Mouse (Mus musculus) cerebellum, postnatal 25 days (tissue): ENCODE measurements at regions not wholly inside any gene's neighbourhood (a gene's known extent, or its start where the extent isn't known, plus 50 kb on each side); places are given as distances from the start of the nearest gene placed in this dataset.

Experiments used
- DNase-seq, 2 experiments: peaks; one replicate each; pipeline ENCODE4 v3.0.0; 2021; ENCODE audit warnings: mixed read lengths in 2 of 2

DNA sequence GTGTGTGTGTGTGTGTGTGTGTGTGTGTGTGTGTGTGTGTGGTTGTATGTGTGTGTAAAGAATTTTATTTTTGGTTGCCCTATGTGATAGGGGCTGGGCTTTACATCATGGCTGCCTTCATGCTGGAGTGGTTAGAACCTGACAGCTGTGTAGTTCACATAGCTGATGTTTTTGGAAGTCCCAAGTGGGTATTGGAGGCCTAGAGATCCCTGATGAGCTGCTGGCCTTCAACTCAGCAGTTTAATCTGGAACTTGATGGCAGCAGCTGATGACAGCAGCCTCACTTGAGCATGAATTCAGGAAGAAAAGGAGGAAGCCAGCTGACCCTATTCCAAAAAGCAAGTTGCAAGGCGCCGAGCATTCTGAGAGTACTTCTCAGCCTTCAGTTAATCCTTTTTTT lies 846.6 kb downstream of the Adgrl2 start:
- no peak for DNase-seq

DNA sequence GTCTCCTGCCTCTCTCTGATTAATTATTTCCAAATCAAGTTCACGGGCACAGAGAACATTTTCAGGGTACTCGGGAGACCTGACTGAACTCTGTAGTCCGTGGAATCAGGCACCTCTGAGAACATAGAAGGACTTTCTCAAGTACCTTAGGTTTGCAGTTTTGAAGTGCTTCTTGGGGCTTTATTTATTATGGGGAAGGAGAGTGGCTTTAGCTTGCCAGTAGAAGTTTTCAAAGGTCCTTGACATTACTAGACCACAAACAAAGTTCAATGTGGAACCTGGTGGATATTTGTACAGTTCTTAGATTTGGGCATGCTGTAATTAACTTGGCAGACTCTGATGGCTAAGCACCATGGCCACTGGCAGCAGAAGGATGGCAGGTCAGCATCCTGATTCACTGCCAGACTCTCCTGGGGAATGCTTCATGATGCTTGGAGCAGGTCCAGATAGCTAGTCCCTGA lies 853.5 kb downstream of the Adgrl2 start:
- peak; percentile 72 to 82 for DNase-seq

DNA sequence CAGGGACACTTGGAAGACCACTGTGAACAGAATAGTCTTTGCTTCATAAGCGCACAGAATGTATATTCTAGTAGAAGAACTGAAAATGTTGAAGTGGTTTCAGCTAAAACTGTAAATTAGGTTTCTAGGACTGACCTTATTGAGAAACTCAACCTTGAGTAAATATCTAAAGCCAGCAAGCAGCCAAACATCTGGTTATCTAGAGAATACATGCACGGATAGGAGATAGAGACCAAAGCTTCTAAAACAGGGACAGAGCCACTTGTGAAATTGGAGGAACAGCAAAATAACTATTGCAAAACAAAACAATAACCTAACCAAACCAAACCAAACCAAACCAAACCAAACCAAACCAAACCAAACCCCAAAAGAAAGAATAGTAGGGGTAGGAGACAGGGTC lies 855.7 kb downstream of the Adgrl2 start:
- DNase-seq, result no peak

DNA sequence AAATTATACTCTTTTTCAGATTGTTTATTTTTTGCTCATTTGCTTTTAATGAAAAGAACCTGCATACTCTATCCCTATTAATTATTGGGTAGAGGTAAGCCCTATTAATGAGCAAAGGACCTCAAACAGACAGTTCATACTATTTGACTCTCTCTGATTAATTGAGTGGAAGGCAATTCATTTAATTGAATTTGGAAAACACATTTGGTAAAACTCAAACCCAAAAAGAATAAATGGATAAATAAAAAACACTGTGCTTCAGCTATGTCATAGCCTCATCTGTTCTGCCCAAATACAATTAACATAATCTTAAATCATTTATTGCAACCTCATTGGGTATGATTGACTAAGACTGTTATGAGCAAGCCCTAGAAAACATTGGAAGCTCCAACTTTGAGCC lies 874.8 kb downstream of the Adgrl2 start:
- DNase-seq, result no peak

DNA sequence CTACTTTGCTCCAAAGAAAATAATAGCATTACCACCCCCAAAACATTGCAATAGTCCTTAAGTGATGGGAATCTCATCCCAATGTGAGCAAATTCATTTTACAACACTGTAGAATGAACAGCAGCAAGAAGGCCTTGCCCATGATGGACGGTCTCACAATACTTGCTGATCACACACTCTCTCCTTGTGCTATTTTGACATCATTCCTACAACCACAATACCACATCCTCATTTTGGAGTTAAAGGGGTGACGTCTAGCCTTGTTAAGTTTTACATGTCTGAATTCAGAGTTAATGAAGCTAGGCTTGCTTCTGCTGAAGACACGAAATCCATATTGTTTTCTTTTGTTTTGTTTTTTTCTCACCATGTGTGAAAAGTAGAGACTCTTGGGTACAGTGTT lies 878.2 kb downstream of the Adgrl2 start:
- DNase-seq, result no peak

DNA sequence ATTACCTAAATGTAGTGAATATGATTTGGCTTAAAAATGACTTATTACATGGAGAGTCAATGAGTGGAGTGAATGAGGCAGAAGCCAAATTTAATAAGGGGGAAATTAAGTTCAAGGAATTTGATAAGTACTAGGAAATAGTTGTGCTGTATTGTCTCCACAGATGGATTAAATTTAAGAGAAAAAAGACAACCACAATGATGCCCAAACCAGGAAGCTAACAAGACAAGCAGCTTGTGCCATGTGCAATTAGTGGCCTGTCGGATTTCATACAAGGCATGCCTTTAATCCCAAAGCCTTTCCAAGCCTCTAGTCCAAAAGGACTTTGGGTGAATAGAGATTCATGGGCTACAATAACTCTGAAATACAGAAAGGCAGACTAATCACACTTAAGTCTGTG lies 883.3 kb downstream of the Adgrl2 start:
- DNase-seq, result no peak

DNA sequence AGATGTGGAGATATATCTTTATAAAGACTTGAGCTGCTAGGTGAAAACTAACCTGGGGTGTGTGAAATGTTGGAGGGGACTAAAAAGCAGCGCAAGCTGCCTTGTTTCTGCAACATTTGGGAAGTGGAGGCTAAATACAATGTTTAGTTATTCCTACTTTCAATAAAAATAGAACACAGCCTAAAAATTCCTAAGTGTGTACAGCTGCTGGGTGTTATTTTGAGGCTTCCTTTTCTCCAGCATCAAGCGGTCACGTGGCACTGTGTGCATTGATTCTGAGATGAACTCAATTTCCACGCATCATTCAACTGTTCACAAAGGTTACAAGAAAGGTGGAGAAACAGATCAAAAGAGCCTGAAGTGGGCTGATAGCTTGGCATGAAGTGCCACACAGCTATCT lies 896.4 kb downstream of the Adgrl2 start:
- no peak for DNase-seq

DNA sequence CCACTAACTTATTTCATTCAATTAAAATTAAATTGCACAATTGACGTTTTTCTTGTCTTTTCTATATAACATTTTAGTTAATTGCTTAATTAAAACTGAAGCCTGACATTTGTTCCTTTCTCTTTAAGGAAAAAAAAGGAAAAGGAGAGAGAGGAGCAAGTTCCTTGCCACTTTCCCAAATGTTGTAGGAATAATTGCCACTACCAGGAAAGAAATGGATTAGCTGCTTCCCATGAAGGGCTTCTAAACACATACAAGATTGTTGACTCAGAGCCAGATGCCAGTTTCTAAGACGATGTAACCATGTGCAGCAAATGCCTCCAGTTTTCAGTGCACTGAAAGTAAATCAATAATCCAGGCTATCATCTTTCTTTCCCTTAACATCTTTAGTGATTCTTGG lies 914.5 kb downstream of the Adgrl2 start:
- DNase-seq, result no peak

DNA sequence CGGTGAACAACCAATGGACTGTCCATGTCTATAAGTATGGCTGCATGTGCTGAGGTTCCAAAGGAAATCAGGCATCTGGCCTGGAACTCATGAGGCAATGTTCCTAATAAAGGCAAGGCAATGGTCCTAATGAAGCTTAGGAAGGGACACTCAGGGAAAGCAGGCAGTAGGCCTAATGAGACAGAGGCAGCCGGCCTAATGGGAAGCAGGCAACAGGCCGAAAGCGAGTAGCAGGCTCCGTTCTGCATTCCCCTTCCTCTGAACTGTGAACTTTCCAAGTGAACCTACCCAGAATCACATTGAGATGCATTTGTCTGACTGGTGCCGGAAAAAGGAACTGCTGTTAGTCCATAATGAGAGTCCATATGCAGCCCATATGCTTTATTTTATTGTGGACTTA lies 923.7 kb downstream of the Adgrl2 start:
- DNase-seq, result no peak

DNA sequence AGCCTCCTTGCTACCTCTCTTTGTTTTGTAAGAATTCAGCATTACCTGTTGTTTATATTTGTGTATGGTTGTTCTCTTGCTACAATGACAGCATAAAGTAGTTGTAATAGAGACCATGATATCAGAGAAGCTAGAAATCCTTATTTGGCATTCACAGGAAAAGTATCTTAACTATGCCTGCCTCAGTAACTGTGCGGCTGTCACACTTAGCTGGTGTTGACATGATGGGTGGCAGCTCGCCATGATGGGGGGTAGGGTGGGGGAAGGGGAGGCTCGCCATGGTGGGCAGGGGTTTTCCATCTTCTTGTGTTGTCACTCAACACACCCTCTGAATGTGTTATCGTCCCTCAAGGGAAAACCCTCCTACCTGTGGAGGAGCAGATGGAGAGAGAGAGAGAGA lies 934.3 kb downstream of the Adgrl2 start:
- DNase-seq, result no peak

DNA sequence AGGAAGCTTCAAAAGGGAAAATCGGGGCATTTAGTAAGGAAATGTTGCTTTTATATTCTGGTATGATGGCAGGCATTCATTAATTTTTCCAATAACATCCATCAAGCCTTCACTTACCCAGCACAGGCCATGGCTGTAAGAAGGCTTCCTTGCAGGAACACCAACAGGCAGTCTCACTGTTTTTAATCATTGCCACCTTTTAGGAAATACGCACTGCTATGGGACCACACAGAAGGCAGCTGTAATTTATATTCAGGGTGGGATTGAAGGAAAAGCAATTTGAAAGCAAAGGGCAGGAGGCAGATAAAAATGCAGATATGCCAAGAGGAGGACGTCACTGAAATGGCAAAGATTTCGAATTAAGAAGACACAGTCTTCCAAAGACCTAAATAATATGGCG lies 937.8 kb downstream of the Adgrl2 start:
- no peak for DNase-seq

DNA sequence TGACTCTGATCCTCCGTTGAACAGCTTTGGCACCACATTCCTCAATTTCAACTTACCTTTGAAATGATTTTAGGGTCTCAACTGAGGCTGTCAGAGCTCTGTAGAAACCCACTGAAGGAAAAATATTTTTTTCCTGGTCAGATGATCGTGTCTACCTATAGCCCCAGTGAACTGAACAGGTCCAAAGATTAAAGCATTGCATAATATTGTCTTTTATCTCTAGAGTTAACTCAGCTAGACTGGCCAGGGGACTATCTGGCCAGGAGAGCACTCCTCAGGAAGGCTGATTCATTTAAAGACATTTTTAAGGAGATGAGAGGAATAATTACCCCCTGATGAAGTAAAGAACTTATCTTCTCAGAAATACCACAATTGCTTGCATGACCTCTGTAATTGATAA lies 942.1 kb downstream of the Adgrl2 start:
- DNase-seq, result no peak

DNA sequence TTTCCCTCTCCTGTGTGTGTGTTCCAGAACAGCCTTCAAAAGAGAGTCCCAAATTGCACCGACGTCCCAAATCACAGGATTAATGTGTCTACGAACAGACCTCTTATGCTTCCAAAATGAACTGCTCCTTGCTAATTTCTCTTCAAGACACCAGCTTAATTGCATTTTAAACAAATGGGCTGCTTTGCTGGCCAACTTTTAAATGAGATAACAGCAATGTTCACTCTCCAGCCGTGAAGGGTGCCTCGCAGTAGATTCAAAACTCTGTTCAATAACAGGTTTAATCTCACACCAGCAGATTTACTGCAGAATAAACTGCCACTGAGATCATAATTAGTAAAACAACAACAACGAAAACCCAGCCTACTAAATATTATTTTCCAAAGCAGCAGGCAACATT lies 957.8 kb downstream of the Adgrl2 start:
- no peak for DNase-seq

DNA sequence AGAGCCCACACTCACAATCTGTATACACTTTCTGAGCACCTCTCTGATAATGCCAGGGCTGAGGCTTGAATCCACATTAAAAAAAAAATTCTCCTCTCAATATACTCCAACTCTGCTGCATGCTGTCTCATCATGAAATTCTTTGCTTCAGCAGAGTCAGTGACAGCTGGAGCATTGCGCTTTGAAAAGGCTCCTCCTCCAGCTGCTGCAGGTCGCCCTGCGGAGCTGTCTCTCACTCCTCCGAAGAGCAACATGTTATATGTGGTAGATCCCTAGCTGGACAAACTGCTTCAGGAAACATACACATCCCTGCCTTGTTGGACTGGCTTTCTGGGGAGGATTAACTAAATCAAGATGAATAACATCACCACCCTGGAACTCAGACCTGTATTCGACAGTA lies 984.5 kb downstream of the Adgrl2 start:
- no peak for DNase-seq

DNA sequence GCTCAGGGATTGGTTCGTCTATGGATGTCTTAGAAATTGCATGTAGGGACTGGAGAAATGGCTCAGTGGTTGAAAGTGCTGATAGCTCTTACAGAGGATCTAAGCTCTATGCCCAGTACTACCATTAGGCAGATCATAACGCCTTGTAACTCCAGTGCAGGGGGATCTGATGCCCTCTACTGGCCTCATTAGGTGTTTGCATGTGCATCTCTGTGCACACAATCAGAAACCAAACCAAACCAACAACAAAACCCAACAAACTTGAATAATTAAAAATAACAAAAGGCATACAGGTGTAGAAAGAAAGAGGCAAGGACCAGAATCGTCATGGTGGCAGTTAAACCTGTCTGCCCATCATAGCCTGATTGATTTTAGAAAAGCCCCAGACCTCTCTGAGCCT lies 986.3 kb downstream of the Adgrl2 start:
- DNase-seq, result no peak

DNA sequence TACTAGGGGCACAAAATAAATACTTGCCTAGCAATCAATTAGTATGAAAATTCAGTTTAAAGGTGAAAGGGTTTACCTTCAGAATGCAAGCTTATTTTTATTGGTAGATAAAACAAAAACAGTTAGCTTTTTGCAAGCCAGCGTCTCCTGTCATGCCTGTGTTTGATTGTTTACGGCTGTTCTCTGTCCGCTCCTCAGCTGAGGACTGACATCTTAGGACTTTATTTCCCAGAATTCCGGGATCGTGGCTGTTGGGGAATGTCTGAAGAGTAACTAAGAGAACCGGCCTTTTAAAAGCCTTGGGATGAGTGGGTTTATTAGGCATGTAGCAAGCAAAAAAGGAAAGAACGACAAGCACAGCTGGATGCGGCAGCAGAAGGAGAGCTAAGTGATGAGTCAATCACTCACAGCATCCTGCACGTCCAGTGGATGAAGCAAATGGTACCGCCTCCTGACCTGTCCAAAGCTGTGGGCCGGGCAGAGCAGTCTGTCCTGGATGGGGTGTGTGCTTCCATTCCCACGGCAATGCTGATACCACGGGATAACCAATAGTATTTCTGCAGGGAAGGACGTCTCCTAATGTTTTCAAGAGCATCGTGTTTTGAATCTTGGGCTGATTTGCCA lies 990.9 kb downstream of the Adgrl2 start:
- DNase-seq, result no peak

DNA sequence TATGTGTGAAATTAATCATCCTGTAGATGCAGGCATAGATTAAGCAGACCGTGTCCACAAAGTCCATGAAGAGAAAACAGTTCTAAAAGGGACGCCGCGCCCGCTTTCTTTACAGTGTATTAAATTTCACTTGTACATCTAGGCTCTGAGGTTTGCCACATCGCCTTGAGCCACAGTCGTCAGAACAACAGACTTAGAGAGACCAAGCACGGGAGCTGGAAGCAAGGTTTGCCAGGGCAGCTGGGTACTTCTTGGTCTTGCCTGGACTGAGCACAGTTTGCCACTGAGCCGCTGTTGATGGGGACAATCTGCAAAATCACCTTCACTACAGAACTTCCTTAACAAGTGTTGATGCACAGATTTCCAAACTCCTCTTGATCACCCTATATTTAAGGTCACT lies 998.6 kb downstream of the Adgrl2 start:
- no peak for DNase-seq

DNA sequence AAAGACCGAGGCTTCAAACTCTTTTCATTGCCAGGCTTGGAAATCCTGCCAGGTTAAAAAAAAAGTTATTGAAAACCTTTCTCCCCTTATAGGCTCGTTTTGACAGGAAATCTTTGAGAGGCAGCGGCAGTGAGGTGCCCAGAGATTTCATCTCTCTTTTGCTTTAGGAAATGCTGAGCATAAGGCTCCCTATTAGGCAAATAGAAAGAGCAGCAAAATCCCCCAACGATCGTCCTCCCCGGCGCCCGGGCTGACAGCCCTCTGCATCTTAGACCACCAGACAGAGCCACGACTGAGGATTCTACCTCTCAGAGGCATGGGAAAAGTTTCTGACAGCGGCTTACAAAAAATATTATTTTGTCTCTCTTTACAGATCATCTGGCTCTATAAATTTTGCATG lies 999.5 kb downstream of the Adgrl2 start:
- no peak for DNase-seq

DNA sequence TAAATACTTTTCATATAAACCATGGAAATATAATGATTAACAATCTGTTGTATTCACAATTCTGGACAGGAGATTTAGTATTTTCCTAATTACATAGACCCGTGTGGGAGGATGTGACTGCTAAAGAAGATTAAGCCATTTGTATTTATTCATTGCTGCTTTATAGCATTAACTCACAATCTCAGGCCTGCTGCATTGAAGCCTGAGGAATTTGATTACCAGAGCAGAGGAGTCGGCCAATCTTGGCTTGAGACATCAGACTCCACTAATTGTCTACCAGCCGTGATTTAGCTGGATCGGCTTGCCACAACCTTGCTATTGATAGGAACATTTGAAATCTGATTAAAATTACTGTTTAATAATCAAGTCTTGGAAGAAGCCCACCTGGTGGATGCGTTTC lies 1007.5 kb downstream of the Adgrl2 start:
- no peak for DNase-seq

DNA sequence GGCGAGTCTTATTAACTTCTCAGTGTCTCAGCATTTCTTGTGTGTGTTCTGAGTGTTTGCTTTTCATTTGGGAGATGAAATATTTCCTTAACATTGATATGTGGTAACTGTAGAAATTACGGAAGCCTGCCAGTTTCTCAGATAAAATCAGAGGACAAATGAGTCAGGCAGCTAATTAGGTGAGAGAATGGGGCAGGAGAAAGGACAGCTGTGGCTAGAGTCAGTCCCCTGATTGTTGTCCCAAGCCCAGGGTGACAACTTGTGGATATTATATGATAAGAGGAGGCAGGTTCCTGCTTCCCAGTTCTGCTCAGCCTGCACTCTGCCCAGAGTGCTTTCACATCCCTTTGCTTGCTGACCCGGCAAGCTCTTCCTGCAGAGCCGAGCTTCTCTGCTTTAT lies 1008.7 kb downstream of the Adgrl2 start:
- no peak for DNase-seq

DNA sequence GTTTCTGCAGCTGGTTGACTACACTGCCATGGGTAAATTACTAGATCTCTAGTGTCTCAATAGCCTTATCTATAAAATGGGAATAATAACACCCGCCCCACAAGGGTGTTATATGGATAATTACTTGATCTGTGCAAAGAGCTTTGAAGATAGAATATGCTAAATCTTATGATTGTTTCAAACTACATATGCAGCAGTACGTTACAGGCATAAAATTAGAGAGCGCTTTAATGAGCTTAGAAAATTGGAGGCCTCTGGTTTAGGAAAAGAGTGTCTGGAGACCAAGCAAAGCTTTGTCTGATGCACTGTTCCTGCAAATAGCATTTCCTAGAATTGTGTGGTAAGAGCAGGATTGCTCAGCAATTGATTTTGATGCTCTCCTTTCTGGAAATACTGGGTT lies 1013.8 kb downstream of the Adgrl2 start:
- no peak for DNase-seq

DNA sequence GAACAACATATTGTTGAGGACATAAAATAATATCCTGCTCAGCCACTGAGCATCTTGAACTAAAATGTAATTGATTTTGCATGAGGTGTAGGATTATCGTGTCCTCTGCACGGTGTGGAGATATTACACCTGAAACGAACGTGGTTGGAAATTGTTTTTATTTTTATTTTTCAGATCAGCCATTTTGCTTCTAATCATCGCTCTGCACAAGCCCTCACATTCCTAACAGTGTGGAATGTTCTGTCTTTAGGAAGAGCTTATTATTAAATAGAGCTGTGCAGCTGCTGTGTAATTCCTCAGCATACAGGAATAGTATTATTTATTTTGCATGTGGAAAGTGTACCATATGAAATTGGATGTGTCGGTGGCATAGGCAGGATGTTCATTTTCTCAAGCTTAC lies 1014.3 kb downstream of the Adgrl2 start:
- DNase-seq, result no peak

DNA sequence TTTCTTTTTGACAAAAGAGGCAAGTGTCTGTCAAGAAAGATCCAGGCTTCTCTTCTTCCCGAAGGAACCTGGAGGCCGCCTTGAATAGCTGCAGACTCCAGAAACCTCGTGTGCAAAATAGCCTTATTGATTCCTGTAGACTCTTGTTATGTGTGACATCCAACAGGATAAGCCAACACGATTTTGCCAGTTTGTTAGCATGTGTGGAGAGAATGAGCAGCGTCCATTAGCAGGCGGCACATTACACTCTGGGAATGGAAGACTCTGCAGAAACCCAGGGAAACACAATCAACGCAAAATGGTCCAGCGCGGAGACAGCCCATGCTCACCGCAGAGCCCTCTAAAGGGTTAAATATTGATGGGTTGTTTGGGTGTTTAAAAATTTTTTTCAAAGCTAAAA lies 1014.9 kb downstream of the Adgrl2 start:
- no peak for DNase-seq

DNA sequence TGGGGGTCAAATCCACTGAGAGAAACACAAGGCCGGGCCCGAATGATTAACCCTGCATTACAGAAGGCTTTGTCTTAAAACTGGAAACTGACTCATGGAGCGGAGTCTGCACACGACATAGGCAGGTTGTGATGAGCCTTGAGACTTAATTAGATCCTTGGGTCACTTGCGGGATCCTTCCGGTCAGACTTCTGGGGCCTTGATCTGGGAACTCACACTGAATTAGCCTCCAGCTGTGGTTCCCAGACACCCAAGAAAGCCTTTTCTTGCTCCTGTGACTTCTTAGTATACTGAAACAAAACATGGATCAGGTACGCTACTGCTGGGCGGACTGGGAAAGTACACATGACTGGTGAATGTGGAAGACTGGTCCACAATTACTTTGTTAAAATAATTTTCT lies 1015.8 kb downstream of the Adgrl2 start:
- DNase-seq, result no peak

DNA sequence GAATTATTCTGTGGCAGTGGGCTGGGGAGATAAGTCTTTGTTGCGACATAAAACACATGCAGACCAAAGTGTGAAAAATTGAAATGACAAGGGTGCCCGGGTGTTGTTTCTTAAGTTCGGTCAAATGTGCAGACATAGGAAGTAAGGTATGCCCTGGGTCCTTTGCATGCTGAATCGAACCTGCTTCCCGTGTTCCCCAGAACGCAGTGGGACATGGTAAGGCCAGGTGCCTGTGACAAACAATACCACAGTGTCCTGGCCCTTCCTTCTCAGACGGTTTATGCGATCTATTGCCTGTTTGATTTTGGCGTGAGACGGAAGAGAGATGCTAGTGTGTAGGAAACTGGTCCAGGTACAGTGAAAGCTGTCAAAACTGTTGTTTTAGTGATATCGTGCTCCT lies 1022.1 kb downstream of the Adgrl2 start:
- DNase-seq, result no peak

DNA sequence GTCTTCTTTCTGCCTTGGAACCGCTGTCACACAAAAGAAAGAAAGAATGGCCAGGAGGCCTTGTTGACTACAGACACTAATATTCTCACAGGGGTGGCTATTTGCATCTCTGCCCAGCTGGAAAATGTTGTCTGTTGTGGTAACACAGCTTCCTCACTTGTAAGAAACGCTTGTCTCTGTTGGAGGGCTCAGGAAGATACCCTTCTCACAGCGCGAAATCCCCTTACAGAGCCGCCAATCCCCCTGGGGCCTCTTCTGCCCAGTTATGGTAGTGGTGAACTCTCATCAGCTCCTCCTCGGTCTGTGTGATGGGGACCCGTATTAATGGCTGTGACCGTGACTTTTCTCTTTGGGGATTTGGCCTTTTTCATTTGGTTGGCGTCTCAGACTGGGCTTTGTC lies 1022.5 kb downstream of the Adgrl2 start:
- DNase-seq, result no peak
